Mouse (Mus musculus): ENCODE results near the gene Mrm1.
"Not testable (repeated sequence)": the region's sequence is repeated elsewhere in the genome, so short reads cannot be mapped to it uniquely, and the experiment has no call there.

The Mrm1 gene

DNA sequence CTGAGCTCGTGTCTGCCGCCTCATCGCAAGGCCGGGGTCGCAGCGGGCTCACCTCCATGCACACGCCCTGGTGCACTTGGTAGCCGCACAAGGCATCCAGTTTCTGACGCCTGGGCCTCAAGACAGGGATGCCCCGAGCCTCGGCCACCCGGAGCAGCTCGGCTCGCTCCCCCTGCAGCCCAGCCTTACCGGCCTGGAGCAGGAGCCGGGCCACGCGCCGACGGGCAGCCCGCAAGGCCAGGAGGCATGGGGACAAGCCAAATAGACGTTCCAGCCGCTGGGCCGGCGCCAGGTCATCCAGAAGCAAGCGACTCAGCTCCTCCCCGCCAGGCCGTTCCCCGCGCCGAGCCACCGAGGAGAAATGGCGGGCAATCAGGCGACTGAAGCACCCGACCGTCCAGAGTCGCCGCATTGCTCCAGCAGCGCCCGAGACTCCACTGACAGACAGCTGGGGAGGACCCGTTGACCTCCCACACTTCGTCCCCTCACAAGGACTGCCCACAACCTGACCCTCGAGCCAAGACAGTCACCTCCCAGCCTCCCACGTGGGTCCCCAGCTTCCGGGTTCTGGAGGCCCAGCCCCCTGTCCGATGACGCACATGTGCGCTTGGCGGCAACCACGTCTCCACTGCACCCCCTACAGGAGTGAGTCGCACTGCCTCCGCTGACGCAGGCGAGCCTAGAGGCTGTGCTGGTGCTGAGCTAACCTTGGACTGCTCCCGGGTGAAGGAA is at the start of gene Mrm1:
Gene Mrm1, minus strand, starts transcription at position 555 of the 732 bp plus-strand sequence.
- DNase-seq (ENCODE audit: low read depth, low spot score), result peak; percentile 97

DNA sequence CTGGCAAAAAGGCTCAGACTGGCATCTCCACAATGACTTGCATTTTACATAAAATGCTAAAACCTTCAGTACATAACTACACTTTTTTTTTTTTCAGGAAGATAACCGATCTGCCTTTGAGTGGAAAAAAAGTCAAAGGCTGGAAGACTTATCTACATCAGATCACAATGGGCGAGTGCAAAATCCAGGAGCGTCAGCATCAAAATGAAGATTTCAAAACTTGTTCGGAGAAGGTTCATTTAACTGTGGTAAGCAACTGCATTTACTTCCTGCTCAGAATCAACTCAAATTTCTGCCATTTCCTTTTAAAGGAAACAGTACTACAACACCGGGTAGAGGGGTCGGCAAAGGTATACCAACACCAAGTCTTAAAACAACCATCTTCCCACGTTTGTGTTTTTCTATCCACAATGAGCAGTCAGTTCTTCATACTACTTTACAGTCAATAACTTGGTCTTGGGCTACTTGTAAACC is 49.5 kb upstream of the Mrm1 start:
- peak; percentile 65 for DNase-seq (ENCODE audit: low read depth, low spot score)

DNA sequence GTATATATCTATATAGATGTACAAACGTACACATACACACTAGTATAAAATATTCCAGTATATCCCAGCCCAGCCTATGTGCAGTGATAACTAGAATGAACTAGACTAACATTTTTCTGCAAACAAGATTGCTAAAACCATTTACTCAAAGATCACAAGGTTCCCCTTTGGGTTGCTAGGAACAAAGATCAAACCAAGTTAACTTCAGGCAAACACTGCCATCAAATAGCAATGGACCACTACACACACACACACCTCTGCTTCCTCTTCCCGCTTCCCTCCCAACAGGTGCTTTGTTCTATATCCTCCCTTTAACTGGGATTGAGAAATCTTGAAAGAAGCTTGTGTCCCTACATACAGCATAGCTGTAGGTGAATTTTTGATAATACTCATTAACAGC is 48.3 kb upstream of the Mrm1 start:
- DNase-seq (ENCODE audit: low read depth, low spot score), result peak; percentile 18

DNA sequence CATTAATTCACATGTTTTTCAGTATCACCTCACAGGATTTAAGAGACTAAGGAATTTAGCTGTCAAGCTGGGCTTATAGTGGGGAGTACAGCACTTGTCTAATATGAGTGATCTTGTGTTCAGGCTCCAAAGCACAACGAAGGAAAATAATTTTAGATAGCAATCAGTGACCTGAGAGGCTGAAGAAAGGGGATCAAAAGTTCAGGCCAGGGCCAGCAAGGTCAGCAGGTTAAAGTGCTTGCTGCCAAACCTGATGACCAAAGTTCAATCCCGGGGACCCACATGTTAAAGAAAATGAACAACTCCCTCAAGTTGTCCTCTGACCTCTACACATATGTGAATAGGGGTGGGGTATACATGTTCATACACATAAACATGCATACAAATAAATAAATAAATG is 46.0 kb upstream of the Mrm1 start:
- no peak for DNase-seq (ENCODE audit: low read depth, low spot score)

DNA sequence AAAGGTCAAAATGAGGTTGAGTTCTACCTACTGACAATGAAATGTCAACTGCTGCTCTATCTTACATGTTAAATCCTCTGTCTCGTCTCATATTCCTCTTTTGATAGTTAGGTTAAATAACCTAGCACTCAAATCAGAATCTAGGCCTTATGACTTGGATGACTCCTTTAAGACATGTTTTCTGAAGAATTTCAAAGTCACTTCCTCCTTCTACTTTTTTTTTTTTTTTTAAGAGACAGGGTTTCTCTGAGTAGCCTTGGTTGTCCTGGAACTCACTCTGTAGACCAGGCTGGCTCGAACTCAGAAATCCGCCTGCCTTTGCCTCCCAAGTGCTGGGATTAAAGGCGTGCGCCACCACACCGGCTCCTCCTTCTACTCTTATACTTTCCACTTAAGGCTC is 36.0 kb upstream of the Mrm1 start:
- no peak for DNase-seq (ENCODE audit: low read depth, low spot score)

DNA sequence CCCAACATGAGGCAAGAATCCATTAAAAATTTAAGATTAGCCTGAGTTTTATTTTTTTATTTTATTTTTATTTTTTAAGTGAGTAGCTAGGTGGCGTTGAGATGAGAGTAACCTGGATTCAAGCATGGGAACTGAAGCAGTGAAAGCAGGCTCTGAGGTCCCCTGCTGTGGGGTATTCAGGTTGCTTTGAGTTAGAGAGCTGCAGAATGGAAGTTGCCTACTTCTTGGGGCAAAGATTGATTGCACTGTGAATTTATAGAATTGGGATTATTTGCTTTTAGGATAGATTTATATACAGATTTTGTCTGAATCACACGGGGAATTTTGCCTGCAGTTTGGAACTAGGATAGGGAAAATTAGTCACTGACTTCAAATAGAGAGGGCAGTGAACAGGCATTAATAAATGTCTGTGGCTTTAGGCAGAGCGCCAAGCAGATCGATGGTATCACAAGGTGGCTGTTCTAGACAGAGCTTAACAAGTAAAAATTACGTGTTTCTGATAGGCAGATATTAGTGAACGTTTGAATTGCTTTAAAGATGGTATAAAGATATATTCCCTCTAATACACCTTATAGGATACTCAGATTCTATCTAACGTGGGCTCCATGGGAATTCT is 28.3 kb upstream of the Mrm1 start:
- DNase-seq (ENCODE audit: low read depth, low spot score), result no peak

DNA sequence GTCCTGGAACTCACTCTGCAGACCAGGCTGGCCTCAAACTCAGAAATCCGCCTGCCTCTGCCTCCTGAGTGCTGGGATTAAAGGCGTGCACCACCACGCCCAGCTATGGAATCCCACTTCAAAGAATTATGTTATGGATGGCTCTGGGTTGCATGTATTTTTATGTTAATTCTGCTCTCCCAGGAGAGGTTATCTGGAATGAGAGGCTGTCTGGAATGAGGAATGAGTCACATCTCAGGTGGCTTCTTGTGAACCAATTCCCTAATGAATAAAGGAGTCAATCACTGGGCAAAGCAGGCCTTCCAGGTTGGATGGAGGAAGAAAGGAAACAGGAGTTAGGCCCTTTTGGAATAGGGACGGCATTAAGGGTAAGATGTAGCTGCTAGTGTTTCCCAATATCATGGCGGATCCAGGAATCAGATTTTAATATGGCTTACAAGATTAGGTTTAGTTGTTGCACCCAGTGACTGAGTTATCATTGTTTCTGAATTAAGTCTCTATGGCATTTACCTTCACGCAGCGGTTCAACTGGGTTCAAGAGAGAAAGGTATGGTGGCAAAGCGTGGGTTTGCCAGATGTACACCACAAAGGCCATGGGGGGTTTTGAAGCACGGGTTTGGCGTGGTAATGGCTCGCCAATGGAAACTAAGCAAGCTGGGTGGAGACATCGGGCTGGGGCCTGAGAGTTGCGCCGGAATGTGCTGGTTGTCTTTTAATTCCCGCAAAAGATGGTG is 27.6 kb upstream of the Mrm1 start:
- DNase-seq (ENCODE audit: low read depth, low spot score), result no peak

DNA sequence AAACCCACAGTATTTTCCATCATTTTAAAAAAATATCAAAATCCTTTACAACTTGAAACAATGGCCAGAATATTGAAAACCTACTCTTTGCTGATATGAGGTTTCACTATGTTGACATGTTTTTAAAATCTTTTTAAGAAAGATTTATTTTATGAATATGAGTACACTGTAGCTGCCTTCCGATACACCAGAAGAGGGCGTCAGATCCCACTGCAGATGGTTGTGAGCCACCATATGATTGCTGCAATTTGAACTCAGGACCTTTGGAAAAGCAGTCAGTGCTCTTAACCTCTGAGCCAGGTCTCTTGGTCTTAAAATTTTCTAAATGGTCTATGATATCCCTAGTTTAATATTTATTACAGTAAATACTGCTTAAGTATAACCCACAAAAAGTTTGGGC is 20.0 kb upstream of the Mrm1 start:
- DNase-seq (ENCODE audit: low read depth, low spot score), result no peak

DNA sequence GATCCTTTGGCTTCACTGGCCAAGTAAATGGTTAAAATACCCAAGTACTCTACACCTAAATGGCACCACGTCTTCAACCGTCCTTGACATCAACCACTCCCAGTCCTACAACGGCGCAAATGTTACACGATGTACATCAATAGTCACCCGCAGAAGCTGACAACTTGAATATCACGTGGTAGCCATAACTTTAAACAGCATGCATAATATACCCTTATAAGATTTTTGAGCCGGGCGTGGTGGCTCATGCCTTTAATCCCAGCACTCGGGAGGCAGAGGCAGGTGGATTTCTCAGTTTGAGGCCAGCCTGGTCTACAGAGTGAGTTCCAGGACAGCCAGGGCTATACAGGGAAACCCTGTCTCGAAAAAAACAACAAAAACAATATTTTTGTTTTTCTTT is 10.2 kb upstream of the Mrm1 start:
- not testable (repeated sequence) for DNase-seq (ENCODE audit: low read depth, low spot score)

DNA sequence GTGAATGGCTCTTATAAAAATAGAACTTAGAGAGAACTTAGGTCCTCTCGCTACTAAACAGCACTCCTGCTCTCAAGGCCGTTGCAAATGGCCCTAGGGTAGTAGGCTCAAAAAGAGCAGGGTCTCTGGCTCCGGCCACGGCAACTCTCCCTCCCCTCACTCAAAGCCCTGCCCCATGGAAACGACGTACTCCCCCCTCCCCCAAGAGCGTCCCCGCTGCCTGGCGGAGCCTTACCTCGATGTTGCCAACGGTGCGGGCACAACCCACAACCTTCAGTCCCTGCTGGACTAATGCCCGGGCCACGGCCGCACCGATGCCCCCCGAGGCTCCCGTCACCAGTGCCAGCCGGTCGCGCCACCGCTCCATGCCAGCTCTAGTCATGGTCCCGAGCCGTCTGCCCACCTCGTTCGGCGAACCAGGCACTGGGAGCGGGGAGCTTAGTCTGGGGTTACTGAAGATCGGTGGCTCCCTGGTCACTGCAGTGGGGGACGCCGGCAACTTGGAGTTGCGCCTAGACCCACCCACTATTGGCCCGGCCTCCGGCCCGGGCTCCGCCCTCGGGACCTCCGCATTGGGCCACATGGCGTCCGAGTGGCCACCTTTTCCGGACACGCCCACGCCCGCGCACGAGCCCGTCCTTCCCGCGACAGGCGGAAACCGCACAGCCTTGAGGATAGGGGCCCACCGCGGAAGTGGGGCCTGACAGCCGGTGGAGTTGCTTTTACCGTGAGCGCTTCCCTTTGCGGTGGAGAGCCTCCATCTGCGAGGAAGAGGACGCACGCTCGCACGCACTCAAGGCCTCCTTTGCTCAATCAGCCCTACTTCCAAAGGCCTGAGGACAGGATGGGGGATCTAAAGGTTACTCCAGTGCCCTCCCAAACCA is 9.4 kb upstream of the Mrm1 start, which contains the start of gene Dhrs11:
Gene Dhrs11, minus strand, starts transcription at position 479 of the 884 bp plus-strand sequence.
- DNase-seq (ENCODE audit: low read depth, low spot score), result peak; percentile 93

DNA sequence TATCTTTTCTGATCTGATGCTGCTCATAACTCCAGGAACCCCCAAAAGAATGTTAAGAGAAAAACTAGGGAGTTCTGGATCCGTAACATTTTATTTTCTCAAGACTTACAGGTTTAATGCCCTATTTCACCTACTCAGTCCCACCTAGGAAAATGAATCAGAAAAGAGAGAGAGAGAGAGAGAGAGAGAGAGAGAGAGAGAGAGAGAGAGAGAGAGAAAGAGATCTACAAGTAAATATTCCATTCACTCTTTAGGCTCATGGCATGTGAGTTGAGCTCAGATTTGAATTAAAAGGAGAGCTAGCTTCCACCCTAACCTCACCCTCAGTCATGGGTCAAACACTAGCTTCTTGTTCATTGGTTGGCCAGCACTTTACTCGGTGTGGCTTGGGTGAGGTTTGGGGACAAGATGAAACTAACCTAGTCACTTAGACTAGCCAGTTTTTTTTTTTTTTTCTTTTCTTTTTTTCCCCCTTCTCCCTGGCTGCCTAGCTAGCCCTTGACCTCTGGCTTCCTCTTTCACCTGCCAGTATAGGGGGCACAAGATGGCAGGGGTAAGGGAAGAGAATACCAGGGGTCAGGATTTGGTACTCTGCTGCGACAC is 8.7 kb upstream of the Mrm1 start:
- DNase-seq (ENCODE audit: low read depth, low spot score), result peak; percentile 53

DNA sequence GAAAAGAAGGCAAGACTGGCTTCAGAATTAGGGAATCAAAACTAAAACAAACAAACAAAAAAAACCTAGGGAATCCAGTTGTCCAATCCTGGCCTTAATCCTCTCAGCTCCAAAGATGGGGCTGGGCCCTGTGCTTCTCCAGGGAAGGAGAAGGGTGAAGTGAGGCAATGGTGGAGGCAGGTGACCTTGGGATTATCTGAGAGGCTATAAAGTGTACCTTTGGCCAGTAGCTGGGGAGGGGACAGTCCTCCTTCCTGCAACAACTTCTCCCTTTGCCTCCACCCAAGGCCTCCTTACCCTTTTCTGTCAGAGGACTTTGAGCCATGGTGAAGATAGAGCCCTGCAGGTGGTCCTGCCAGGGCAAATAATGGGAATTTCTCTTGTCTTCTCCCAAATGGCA is 8.2 kb upstream of the Mrm1 start:
- no peak for DNase-seq (ENCODE audit: low read depth, low spot score)

DNA sequence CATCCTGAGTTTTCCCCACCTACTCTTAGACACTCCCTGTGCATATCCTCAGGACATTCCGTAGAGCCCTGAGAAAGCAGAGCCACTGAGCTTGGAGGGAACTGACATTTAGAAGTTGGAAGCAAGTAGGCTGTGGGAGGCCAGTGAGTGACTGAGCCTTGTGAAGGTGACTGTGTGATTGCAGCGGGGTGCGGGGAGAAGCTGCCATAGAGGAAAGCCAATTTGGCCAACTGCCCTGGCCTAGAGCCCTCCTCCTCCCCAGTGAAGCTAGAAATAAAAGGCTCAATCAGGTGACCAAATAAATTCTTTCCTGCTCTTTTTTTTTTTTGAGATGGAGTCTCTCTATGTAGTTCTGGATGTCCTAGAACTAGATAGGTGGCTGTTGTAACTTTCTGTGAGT is 6.9 kb upstream of the Mrm1 start:
- DNase-seq (ENCODE audit: low read depth, low spot score), result no peak

DNA sequence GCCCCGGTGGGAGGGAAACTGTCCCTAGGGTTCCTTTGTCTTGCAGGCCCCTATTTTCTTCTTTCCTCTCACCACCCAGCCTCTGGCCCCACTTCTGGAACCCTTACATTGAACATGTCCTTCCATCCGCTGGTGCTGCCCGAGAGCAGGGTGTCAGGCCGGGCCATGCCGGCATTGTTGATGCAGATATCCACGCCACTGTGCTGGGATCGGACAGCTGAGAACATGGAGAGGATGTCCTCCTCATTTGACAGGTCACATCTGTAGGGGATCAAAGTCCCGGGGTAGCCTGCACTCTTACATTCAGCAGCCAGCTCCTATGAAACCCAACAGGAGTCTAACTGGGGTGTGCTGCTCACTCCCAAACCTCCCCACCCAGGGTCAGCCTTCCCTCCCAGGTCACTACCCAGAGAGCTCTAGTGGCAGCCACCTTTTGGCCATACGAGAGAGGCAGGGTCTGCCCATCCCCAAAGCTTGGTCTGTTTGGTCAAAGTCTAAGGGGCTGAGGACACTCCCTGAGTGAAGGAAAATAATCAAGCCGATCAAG is 6.0 kb upstream of the Mrm1 start:
- DNase-seq (ENCODE audit: low read depth, low spot score), result no peak

DNA sequence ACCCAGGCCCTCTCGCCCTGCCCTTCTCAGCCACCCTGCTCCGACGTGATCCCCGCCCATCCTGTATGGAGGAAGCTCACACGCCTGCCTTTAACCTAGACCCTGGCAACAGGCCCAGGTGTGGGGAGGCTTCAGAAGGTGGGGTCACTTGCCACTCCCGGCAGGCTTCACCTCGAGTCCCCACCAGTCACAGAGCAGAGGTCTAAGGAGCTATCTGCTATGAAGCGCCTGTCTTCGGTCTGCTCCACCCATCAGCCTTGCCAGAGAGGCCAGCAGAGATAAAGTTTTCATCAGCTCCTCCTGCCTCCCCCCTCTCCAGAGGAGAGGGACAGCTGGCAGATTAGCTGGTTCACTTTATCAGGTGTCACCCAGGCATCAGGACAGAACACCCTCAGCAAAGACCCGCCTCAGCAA is 4.2 kb upstream of the Mrm1 start:
- no peak for DNase-seq (ENCODE audit: low read depth, low spot score)

DNA sequence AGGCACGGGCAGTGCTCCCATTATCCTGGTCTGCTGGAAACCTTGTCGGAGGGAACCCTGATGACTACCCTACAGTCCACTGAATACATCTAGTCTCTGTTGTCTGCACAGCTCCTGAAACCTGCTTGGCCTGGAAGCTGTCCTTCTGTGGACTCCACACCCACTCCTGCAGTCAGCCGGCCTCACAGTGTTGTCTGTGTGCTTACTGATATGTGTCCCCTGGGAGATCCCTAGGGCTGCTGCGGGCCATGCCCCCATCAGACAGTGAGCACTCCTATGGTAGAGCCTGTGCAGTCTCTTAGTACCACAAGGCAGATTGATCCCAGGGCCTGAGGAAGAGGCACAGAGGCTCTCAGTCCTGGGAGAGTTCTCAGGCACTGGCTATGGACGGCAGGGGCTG is 3.2 kb upstream of the Mrm1 start:
- DNase-seq (ENCODE audit: low read depth, low spot score), result no peak

DNA sequence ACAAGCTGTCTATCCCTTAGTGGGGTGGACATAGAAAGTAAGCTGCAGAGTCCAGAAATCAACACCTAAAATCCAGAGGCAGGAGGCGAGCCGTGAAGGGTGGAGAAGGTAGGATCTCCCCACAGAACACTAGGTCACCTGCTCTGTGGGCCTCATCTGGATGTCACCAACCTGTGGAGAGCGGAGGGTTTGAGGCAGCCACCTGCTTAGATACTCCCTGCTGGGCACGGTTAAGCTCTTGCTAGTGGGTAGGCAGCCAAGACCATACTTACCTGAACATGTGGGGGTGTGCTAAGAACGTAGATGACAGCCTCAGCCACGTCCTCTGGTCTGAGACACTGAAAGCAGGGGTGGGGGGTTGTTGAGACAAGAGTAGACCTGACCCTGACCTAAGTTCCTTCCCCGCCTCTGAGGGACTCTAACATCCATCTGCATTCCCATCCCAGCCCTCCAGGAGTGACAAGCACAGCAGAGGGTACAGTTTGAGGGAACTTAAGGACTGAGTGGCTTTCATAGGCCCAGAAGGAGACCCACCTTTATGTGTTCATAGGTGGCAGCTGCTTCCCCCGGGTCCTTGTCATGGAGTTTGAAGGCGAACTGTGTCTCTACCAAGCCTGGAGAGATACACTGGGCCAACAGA is 1.9 kb upstream of the Mrm1 start:
- DNase-seq (ENCODE audit: low read depth, low spot score), result no peak

DNA sequence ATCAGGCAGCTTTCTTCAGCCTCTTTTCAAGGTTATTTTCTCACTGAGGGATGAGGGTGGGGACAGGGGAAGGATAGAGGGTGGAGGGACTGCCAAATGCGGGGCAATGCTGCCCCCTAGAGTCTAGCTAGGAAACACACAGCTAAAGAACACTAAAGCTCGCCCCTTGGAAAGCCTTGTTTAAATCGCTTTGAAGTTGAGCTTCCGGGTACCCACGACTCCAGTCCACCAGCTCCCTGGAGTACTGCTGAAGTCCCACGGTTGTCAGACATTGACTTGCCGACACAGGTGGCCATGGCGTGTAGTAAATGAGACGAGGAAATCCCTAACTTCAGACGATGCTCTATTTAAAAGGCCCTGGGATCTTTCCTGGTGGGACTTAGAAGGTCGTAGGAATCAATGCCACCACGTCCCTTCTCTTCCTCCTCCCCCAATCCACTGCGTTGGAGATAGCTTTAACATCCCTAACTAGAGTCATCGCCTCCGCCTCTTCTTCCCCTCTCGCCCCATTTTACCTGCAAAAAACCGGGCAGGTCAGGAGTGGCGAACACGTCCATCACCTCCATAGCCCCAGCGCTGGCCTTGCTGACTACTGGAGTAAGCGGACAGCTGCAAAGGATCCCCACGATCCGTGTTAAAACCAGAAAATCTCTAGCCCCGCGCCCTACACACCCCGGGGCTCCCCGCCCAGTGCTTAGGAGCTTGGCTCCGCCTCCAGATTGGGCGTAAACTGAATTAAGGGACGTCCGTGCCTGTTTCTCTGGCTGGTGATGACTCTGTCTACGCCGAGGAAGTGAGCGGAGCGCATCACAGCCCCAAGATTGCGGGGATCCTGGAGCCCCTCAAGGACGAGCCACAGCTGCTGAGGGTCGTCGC is 992 bp downstream of the Mrm1 start:
- peak; percentile 93 for DNase-seq (ENCODE audit: low read depth, low spot score)

DNA sequence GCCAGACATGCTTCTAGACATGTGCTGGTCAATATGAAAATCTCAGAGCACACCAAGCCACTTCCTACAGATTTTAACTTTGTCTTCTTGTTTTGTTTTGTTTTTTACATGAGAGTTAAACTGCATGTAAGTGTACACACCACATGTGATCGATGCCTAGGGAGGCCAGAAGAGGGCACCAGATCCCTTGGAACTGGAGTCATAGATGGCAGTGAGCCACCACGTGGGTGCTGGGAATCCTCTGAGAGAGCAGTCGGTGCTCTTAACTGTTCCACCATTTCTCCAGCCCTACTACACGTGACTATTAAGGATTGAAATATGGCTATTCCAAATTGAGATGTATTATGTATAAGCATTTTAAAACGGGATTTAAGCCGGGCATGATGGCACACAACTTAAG is 2.0 kb downstream of the Mrm1 start:
- DNase-seq (ENCODE audit: low read depth, low spot score), result peak; percentile 25

Data from A20 (cell line).